Mouse (Mus musculus) layer of hippocampus, adult 18-20 months (tissue): ENCODE measurements at regions not wholly inside any gene's neighbourhood (a gene's known extent, or its start where the extent isn't known, plus 50 kb on each side); places are given as distances from the start of the nearest gene placed in this dataset.

Experiments used
- DNase-seq, 2 experiments: peaks; one replicate each; pipeline ENCODE4 v3.0.0; 2022; ENCODE audit warnings: low spot score in 2 of 2

DNA sequence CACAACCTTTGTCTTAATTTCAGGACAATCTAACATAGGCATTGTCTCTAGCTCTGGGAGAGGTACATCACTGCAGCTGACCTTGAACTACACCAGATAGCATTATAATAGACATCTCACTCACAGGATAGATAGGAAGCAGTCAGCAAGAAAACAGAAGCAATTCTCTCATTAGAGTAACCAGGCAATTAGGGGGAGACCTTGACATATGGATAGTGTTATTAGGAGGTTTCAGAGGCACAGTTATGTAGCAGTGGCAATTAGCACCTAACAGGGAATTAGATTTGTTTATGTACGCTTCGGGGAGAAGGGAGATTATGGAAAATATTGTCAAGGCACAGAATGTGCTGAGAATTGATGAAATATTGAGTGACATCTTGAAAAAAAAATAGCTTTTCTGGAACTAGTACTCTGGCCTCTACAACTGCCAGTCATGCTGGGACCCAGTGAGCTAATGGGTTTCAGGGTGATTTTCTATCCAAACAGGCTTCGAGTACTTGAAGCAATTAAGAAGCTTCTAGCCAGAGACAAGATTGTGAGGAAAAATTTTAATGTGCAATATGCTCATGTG lies 216.8 kb upstream of the Aco1 start:
- DNase-seq: no peak

DNA sequence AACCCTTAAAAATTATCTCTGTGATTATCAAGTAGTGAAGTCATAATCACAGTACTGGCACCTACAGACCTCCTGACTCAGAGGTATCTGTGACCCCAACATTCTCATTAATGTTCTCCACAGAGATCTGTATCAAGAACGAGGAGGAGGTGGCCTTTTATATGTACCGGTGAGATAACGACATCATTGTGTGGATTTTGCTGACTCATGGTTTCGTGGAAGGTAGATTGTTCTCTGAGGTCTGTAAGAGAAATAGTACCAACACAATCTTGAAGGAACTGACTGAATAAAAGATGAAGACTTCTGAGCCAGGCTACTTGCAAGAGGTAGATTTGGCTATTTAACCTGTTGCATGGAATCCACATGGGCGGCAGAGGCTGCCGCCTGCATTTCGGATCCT lies 216.3 kb upstream of the Aco1 start:
- DNase-seq: no peak

DNA sequence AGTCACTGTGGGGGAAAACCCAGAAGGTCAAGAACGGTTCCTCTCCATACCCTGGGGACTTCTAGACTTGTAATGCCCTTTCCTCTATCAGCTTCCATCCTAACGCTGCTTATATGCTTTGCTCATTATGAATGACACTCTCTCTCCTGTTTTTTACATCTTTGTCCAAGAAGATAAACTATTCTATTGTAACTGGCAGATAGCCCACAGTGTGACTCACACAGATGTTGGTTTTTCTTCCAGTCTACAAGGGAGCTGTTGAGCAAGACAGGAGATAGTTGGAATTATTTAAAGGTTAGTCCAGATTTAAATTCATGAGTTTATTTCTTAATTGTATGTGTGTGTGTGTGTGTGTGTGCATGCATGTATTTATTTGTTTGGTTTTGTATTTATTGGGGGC lies 214.4 kb upstream of the Aco1 start:
- DNase-seq: no peak

- DNase-seq: peak; percentile 1 to 9
These were observed 208.7 kb upstream of the Aco1 start for GRCm38 (mm10) chr4:39934025-39934708.

DNA sequence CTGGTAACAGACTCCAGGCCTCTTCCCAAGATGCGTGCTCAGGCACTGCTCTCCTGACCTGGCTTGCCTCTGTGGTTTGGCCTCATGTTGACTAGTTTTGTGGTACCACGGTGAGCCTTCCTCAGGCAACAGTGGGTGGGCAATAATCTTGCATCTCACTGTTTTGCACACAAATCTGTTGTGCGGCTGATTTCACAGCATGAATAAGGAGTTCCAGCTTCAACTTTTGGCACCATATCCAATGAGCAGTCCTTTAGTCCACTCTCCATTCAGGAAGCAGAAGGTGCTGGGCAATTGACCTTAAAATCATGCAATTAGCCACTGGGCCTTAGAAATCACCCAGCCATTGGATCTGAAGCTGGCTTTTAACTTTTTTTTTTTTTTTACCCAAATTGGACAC lies 184.2 kb upstream of the Aco1 start:
- no peak for DNase-seq

GRCm38 (mm10) chr4:39967938-39968337 lies 174.9 kb upstream of the Aco1 start:
- DNase-seq: no peak

- no peak for DNase-seq
These were observed 151.5 kb upstream of the Aco1 start for GRCm38 (mm10) chr4:39991358-39991757.

GRCm38 (mm10) chr4:39991851-39992250 lies 151.0 kb upstream of the Aco1 start:
- DNase-seq: no peak

DNA sequence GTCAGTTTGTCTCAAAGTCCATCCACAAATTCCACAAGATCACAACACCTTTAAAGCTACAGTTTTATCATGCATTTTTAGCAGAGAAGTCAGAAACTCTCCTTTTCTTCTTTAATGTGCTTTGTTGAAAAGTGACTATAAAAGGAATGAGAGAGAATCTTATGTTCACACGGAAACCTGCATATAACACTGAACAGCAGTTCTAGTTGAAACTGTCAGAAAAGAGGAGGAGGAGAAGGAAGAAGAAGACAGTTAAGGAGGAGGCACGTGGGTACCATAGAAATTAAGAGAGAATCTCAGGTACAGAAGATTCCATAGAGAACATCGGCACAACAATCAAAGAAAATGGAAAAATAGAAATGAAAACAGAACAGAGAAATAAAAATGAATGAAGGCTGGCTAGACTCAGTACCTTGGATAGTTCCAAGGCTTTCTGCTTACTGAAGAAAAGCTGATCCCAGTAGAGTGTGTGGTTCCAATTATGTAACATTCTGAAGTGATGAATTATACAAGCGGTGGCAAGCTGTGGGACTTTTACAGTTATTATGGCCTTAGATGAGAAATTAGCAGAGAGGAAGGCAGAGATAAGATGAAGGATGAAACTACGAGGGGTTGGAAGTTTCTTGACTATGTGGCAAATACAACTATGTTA lies 144.0 kb upstream of the Aco1 start:
- no peak for DNase-seq

DNA sequence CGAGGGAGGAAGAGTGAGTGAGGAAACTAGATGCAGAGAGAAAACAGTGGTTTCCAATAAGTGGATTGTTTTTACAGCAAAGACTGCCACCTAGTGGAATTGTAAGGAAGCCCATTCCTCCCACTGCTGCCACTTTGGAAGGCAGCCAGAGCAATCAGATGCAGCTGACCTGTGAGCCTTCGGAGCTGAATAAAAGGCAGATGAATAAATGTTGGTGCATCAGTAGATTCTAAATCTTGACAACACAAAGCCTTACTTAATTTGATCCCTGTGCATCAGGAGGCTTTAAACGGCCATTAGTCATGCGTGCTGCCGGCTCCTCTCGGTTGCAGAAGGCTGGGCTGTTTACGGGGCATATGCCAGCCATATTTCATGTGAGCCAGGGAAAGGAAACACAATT lies 128.2 kb upstream of the Aco1 start:
- DNase-seq: peak; percentile 59 to 92

DNA sequence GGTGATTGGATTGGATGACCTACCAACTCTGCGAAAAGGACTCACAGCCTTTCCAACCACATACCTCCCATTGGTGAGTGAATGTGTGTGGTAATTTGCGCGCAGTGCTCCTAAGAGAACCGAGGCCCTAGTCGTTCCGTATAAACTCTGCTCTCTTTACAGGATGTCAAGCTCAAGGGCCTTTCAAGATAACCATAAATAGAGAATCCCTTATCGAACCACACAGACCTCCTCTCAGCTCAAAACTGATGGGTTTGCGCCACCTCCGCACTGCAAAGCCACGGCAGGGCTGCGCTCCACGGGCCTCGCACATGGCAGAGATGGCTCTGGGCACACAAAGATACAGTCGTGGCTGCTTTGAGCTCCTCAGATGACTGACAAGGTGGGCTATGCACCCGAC lies 126.0 kb upstream of the Aco1 start:
- DNase-seq: no peak

DNA sequence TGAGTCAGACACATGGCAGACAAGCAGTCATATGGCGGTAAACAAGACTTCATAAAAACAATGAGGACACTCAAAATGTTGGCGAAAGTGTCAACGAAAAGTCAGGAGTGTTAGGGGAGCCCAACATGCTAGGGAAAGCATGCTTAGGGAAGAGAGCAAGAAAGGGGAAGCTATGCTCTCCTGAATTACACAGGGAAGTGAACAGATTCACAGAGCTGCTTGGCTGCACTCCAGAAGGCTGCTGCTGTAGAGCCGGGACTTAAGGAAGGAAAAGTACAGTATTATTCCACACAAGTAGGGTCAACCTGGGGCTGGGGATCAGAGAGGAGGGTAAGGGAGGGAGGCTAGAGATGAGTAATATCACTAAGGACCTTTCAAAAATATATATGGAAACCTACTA lies 124.7 kb upstream of the Aco1 start:
- no peak for DNase-seq

GRCm38 (mm10) chr4:40031361-40031760 lies 111.5 kb upstream of the Aco1 start:
- DNase-seq: no peak

DNA sequence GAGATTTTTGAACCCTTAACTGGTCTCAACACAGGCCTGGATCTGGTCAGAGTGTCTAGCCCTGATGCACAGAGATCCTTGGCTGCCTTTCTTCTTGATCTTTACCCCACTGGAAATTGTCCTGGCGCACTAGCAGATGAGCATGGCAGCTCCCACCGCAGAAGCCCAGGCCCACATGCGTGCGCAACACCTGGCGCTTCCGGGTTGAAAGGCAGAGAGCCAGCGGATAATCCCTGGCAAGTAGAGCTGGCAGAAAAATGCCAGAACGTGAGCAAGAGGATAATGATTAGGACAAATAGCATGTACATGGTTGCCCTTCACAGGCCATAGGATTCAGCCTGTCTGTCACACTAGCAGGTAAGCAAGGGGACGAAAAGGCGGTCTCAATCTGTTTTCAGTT lies 95.0 kb upstream of the Aco1 start:
- DNase-seq: no peak

DNA sequence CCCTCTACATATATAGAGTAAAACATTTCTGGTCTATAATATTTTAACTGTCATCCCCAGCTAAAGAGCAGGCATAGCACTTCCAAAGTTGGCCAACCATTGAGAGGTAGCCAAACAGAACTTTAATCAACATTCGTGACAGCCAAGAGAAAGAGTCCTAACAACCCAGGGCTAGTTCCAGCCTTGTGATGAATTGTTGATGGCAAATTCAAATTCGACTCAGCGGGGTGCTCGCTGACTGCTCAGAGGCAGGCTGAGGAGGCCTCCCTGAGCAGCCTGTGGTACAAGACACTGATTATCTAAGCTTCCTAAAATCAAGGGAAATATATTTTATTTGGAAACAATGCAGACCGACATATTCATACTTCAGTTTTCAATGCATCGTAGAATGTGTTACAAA lies 93.8 kb upstream of the Aco1 start:
- no peak for DNase-seq

DNA sequence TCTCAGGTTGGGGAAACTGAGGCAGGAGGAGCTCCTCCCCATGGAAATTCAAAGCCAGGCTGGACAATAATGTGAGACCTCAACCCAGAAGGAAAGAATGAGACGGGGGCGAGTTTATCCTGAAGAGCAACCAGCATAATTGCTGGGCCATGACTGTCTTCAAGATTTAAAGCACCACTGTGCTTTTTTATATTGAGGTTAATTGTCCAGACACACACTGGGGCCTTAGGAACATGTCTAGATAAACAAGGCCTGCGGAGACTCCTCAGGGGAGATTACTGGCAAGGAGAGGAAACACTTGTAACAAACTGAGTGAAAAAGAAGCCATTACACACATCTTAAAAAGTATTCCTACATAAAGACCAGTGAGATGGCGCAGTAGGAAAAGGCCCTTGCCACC lies 91.0 kb upstream of the Aco1 start:
- no peak for DNase-seq

- DNase-seq: no peak
These were observed 89.5 kb upstream of the Aco1 start for GRCm38 (mm10) chr4:40053391-40053790.

- no peak for DNase-seq
These were observed 79.0 kb upstream of the Aco1 start for GRCm38 (mm10) chr4:40063751-40064456.

GRCm38 (mm10) chr4:40064457-40064836 lies 78.4 kb upstream of the Aco1 start:
- DNase-seq: no peak

- no peak for DNase-seq
These were observed 71.8 kb upstream of the Aco1 start for GRCm38 (mm10) chr4:40070959-40071634.

DNA sequence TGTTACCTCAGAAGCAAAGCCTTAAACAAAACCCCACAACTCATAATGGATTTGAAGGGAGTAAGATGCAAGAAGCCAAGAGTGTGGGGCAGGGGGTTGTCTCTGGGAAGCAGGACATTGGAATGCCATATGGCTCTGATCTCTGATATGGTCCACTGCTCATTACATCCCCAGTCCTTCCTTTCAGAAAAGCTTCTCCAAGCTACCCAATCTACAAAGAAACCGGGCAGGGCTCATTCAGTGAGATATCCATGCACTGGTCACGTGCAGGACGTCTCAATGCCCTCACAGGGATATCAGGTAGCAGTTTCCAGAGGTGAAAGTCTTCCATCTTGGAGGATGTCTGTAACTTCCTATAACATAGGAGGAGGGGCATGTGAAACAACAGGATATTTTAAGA lies 61.8 kb upstream of the Aco1 start:
- no peak for DNase-seq

DNA sequence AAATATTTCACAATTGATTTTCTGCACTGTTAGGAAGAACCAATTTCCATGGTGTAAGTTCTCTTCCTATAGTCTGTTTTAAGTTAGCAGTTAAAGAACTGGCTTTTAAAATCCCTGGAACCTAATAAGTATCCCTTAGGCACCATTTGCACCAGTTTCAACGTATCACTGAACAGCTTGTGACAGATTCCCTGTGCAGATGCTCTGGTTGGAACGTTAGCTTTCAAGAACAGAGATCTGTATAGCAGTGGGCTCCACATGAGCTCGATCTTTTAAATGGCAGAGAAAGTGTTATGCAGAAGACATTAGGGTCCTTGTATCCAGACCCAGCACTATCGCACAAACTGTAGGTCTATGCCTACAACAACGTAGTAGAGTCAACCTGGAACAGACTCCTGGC lies 52.6 kb upstream of the Aco1 start:
- DNase-seq: peak; percentile 18 to 62
